Mouse (Mus musculus) brain, adult 2 months (tissue): ENCODE measurements around the gene Slc9a4.
A peak's percentile ranks its signal among the peaks of the same experiment; 100 is the strongest.
"Not testable (repeated sequence)": the region's sequence is repeated elsewhere in the genome, so short reads cannot be mapped to it uniquely, and the experiment has no call there.

Source experiments
- DNase-seq: peaks from one replicate; pipeline ENCODE4 v3.0.0; 2011; ENCODE audit warnings: low read depth, low spot score

Slc9a4 gene

DNA sequence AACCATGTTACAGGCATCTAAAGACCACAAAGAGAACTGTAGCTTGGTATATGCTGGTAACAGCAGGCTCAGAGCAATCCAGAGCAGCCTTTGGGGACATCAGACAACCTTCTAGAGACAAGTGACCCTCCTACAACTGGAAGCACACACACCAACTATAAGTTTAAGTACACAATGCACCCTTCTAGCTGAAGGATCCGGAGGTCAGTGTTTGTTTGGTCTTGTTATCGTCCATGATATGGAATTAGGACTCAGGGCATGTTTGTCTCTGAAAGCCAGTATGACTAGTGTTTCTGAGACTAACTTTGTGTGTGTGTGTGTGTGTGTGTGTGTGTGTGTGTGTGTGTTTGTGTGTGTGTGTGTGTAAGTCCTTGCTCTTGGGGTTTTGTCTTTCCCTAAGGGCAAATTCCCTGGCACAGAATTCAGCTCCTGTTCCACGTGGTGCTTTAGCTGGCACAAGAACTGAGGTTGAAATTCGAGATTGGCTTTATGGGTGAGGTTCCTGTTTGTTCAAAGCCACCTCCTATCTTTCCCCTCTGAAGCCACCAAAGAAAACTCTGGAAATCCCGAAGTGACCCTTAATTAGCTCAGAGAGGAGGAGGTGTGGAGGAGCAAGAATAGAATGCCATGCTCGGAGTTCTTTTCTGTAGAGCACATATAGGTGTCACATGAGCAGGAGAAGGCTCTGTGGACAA is 71.1 kb downstream of the Slc9a4 start:
- no peak for DNase-seq

DNA sequence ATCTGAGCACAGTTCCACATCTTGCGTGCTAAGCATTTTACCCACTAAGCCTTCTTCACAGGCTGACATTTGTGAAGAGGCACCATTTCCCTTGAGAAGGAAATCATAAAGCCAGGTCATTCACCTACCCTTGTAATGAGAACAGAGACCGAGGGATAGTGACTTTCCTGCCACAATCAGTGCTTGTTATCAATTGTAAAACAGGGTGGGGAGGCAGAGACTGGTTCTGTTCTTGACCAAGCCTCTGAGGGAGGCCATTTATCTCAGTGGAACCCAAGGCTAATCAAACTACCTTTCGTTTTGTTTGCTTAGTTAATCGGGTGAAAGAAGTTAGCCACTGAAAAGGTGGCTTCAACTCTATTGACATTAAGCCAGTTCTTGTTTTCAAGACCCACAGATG is 77.2 kb downstream of the Slc9a4 start:
- no peak for DNase-seq

DNA sequence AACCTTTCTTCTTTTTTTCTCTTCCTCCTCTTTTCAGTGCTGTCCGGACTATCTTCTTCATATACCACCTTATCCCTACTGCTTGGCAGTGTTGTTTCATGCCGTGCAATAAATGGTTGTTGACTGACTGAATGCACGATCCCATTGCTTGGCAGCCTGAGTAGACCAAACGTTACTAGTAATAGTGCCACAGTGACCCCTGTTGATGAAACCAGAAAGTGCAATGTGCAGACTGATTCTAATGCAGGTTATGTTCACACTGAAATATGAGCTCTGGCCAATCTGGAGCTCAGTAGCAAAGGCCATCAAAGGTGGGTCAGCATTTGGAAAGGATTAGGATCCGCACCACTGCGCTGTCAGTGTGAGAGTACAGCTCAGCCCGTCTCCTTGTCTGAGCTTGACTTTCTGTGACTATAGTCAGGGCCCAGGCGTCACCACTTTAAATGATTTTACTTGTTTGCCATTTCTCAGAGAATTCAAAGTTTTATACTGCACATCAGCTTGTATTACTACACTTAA is 78.2 kb downstream of the Slc9a4 start:
- peak; percentile 67 for DNase-seq

DNA sequence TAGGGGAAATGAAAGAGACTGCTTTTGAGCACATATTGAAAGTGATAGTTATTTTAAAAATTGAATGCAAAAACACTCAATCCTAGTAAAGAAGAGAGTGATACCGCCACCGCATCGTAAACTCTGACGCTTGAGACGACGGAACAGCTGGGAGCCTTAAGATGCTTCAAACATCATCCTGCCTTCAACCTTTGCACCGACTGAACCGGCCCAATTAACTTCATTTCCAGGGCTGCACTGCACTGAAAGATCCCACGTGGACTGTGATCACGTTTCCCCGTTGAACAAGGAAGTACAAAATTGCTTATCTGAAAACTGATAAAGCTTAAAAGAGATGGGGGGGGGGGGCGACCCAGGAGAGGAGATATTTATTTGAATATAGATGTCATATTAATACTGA is 79.1 kb downstream of the Slc9a4 start:
- DNase-seq: no peak

DNA sequence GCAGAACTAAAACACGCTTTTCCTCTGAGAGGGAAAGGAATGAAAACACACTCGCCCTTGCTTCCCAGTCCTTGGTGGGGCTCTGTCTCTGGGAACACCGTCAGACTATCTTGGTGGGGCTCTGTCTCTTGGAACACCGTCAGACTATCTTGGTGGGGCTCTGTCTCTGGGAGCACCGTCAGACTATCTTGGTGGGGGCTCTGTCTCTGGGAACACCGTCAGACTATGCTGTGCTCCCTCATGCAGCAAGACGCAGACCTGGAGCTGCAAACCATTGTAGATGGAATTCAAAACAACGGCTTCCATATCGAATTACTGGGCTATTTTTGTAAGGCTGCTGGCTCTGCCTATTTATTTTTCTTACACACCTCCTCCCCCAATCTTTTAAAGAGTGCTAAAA is 79.6 kb downstream of the Slc9a4 start:
- DNase-seq: no peak

DNA sequence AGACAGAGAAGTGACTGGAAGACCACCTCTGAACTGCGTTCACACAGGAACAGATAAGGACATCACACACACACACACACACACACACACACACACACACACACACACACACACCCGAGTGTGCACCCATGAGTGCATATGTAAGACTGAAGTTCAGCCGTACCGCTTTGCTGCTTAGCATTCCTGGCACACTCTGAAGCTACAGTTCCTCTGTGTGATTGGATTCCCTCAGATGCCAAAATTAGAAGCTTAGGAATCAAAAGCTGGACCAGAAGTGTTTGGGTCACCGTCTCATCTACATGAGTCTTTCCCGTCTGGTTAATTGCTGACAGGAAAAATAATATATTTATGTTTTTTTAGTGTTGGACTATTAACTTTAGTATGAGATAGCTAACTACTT is 81.0 kb downstream of the Slc9a4 start:
- DNase-seq: no peak

DNA sequence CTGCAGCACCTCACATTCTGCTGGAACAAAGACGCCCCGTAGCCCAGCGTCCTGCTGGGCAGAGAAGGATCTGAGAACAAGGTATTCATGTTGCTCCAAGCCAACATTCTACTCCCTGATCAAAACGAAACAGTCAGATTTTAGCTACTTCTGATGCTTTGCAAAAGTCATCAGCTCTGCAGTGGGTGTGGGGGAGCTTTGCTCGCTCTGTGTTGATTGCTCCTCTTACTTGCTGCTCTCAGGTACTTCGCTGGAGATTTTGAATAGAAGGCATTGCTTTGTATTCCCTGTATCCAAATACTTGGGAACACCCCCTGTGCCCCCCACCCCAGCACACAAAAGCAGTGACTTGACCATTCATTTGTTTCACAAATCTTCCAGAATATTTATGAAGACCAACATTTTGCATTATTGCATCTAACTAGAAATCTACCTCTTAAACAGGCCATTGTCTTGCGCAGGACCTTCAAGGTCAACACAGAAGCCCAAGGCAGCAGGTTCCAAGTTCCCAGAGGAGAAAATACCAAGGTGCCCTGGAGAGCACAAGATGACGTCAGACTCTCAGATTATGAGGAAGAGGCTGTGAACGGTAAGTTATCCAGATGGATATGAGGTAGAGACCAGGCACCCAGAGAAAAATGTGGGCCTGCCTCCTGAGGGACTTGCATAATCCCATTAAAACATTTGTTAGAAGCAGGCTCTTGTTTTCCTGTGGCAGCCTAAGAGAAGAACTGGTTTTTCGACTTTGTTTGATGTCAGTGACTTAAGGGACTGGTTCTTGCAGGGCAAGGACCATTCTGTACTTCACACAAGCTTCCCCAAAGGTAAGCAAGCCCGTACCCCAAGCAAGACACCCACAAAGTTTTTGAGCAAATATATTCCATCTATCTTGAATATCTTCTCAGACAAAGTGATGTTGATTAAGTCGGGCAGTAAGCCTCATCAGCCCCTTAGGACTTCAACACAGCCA is 85.8 kb downstream of the Slc9a4 start:
- DNase-seq: no peak

DNA sequence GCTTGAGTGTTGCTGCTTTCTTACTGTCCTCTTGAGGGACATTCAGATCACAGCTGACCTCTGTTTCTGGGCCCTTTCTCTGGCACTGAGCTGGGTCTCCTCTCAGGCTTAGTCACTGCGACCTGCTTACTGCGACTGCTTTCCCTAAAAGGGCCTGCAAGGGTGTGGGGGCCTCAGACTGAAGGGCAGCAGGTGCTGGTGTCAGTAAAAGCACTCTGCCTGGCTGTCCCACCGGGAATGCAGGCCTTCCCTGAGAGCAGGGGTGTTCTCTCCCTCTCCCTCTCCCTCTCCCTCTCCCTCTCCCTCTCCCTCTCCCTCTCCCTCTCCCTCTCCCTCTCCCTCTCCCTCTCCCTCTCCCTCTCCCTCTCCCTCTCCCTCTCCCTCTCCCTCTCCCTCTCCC is 87.6 kb downstream of the Slc9a4 start:
- not testable (repeated sequence) for DNase-seq

DNA sequence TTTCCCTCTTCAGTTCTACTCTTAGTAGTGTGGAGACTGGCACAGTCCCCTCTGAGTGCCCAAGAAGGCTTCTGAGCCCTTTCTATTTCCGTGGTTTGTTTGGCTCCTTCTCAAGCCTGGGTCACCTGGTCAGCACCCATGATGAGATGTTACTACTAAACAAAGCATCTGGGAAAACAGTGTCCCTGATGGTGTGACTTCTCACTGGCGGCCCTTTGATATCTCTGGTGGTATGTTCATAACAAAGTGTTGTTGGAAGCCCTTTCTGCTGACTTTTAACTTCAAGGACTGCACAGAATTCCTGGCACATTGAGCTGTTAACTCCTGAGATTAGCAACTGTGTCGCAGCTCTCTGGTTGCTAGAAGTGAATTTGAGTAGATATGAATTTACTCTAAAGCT is 90.1 kb downstream of the Slc9a4 start:
- no peak for DNase-seq

DNA sequence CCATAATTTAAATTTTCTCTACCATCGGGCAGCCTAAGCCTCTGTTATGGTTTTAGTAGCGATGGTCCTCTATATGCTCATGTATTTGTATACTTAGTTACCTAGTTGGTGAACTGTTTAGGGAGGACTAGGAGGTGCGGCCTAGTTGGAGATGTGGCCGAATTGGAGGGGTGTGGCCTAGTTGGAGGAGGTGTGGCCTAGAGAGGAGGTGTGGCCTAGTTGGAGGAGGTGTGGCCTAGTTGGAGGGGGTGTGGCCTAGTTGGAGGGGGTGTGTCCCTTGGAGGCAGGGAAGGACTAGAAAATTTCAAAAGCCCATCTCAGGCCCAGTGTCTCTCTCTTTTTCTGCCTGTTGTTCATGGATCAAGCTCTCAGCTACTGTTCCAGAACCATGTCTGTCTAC is 91.6 kb downstream of the Slc9a4 start:
- no peak for DNase-seq

DNA sequence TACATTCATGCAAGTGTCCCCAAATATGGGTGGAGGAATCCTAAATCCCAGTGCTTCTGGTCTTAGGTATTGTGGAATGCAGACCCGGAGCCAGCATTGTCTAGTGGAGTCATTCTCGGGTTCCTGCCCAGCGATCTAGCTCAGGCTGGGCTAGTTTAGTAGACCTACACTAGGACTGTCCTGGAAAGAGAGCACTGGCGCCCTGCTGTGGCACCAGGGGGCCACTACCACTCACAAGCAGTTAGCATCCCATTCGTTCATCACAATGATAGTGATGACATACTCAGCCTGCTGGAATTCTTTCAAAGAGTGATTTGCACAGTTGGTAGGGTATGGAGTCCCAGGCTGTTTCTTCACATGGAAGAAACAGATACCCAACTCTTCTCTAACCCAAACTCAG is 97.4 kb downstream of the Slc9a4 start:
- no peak for DNase-seq
